Mouse (Mus musculus): ENCODE measurements at regions not wholly inside any gene's neighbourhood (a gene's known extent, or its start where the extent isn't known, plus 50 kb on each side); places are given as distances from the start of the nearest gene placed in this dataset.
A peak's percentile ranks its signal among the peaks of the same experiment; 100 is the strongest.

DNA sequence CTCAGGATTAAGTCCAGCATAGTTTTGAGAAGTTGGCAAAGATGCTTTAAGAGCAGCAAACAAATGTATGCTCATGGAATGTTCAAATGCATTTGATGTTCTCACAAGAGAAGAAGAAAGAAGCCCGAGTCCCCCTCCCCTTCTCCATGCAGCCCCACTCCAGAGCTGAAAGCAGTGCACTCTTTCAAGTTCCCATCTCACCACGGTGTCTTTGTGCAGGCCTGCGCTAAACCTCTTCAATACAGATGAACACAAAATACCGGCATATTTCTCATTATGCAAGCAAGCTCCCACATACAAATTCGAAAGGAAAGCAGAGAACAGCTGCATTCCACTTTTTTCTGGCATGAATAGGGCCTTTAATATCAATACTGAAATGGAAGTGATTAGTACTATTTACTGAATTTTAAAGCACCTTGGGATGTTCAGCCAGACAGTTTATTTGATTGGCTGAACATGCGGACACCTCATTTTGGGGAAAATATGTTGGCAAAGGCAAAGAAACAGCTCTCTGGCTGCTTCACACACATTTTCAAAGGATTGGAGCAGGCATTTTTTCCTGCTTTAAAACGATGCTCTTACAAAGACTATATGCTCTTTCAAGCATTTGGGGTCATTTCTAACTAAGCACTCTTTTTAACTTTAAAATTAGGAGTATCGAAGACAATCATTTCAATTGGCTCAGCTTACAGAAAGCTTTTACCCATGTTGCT is 595.8 kb downstream of the Car8 start:
- no peak for DNase-seq (ENCODE audit: low spot score)

DNA sequence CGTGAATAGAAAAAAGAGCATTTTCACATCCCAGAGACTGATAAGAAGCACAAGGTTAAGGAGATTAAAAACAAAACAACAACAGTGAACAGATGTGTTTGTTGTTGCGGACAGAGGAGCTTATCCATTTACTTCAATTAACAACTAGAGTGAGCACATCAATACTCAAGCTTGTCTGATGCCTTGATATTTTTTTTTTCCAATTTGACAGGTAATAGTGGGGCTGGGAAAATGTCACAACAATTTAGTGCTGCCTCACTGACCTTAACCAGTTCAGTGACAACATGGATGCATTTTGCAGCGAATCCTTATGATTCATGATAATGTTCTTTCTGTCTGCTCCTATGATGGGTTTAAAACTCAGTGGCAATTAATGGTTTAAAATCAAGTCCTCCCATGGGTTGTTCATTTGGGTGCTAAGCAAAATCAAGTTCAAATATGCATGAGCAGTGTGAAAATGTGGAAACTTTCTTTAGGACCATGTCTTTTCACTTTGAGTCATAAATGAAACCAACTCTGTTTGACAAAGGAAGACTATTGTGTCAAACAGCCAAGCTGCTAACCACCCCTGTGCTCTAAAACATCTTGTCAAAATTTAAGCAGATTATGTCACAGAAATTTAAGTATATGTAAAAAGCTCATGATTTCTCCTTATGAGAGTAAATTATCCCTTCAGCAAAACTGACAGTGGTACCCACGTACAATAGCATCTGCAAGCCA is 641.0 kb downstream of the Car8 start:
- peak; percentile 81 for DNase-seq (ENCODE audit: low spot score)

DNA sequence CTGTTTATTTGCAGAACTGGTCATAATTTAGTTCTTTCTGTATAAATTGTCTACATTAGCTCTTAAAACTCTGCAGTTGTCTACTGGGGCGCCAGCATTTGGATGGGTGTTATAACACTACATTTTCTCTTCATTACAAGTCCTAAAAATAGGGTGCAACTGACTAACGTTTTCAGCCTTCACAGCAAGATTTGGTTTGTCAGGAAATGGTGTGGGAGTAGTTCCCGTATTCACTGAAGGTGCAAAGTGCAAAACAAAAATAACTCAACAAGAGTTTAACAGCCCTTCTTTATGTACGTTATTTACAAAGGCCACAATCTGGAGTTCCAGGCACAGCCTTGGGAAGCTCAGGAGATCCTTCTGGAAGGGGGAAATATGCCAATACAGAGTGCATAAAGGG is 642.7 kb downstream of the Car8 start:
- DNase-seq (ENCODE audit: low spot score) = no peak

DNA sequence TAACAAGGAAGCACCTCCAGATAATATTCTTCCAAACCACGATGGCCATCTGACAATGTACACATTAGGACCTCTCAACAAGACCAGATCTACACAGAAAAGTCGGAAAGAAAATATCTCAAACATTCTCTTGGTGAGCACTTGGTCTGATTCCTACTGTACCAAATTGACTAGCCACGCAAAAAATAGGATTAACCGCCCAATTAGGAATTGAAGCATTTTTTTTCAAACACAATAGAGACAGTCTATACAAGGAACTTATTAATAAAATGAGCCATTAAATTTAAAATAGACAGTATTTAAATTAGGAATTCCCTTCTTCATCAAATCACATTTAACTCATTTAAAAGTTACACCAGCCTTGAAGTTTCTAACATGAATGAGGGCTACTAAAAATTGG is 655.0 kb downstream of the Car8 start:
- DNase-seq (ENCODE audit: low spot score) = peak; percentile 61

DNA sequence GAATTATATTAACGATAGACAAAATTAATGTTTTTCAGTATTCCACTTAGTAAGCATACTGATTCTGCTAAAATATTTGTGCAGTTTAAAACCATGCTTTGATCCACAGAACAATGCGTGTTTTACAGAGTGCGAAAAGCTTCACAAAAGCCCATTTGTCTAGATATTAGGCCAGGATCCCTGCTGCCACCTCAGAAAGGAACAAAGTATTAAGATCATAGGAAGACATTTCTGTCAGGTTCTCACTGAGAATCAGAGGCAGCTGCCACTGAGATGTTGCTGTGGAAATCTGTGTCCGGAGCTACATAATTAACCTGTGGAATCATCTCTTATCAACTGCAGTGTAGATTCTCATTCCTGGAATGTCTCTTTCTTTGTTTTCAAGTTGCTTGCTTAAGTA is 656.9 kb downstream of the Car8 start:
- no peak for DNase-seq (ENCODE audit: low spot score)

DNA sequence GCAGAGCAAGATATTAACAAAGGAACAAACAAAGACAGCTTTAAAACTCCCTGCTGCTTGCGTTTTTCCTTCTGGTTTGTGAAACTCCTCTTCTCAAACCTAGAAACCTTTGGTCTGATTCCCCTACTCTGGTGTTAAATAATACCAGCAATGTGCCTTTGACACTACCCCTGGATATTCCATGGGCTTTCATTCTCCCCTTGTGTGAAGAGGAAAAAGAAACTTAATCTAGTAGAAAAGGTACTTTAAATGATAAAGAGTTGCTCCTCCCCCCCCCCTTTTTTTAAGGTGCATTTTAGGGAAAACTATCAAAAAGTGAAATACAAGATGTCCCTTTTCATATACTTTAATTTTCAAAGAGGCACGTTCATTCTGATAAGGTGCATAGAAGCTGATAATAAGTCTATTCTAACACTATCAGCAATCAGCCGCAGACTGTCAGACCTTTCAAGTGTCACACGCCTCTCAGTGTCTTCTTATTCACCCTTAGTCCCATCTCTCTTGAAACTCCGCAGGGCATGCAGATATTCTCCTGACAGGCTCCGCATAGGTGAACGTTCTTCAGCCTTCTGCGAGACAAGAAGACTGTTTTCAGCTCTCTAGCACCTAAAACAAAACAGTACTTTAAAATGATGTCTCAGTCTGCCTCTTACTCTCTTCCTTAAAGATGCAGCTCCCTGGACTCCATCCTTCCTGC is 657.5 kb downstream of the Car8 start:
- DNase-seq (ENCODE audit: low spot score) = no peak

DNA sequence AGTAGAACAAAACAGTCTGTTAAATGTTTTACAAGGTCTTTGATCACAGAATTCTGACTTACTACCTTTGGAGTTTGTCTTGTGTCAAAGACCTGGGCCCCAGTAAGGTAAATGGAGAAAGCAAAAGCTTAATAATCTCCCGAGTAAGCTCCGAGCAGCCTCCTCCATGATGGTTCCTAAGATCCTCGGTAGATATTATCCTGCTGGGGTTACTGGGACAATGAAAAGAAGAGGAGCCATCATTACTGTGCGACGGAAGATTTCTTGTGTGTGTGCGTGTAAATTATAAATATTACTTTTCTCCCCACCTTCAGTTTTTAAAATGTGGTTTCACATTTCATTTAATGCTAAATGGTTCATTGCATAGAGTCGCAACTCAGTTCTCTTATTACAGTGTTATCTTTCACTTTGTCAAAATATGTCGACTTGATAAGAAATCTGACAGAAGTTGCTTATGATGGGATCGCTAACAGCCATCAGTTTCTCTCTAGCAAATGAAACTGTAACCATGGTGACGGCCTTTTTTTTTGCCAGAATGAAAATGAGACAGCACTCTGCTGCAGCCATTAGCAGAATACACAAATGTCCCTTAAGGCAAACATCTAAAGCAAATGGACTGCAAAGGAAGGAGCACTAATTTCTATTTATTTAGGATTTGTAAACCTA is 658.2 kb downstream of the Car8 start:
- peak; percentile 45 for DNase-seq (ENCODE audit: low spot score)

DNA sequence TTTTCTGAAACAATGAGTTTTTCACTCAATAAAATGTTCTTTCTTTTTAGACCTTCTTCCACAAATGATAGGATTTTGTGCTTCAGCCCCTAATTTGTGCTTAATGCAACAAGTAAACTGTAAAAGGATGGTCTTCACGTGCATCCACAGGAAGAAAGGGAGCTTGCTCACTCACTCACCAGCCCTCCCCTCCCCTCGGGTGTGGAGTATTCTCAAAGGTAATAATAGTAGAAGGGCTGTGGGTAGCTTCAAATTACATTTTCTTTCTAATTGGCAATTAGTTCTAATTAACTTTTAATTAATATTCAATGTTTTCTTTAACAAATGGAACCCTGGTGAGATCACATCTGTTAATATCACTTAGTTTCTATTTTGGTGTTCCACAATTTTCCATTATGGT is 664.8 kb downstream of the Car8 start:
- DNase-seq (ENCODE audit: low spot score) = no peak

DNA sequence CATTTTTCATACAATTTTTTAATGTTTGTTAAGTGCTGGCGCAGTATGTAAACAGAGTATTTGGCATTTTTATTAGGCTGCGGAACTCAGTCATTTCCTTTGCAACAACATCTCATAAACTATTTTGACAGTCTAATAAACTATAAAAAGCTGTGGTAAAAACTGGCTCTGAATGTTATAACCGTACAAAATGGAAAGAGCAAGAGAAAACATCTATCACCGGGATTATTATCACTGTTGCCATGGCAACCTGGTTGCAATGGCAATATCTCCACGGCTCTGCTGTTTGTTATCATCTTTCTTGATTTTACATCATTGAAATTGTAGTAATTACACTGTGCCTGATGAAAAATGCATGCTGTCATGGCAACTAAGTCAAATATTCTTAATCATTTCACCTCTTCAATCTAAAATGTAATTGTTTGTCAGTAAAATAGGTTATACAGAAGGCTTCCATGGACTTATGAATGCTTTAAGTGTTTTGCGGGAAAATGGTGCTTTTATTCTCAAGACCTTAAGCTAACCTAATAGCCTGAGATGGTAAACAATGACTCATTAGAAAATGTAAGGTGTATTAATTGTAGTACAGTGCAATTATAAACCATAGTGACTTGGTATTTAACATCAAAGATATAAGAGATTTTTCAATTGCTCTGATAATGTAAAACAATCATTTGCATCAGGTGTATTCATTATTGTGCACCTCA is 671.0 kb downstream of the Car8 start:
- no peak for DNase-seq (ENCODE audit: low spot score)

DNA sequence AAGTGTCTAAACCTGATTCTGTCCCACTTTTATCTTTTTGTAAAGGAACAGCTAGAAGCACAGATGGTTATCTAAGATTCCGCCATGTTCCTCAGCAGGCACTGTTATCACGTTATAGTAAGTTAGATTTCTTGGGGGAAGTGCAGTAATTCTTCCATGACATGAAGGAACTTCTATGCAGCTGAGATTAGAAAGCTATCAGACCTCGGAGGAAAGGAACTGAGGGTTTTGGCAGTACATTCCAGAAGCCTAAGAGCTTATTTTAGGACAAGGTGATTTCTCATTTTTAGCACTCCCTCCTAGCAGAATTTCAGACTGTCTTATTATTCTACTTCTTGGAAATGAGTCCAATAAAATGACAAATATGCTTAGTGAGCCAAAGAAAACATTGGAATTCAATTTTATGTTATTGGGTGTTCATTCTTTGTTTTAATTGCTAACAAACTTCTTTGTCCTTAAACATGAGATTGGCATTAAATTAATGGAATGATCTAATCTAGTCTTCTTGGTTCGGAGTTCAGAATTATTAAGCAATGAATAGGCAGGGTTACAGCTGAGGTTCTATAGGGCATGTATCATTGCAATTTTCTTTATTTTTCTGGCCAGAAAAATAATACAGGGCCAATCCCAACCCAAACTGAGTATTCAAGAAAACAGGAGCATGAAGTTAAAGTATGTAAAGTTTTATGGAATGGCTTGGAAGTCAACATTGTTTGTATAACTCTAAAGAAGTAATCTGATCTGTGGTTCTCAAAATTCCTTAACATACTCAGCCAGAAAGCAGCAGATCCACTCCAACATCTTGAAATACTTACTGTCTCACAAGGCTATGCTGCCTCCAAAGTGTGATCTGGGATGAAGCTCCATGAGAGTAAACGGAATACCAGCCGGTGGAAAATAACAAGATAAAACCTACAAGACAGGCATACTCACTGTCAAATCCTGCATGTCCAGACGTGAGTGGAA is 678.7 kb downstream of the Car8 start:
- DNase-seq (ENCODE audit: low spot score) = no peak

DNA sequence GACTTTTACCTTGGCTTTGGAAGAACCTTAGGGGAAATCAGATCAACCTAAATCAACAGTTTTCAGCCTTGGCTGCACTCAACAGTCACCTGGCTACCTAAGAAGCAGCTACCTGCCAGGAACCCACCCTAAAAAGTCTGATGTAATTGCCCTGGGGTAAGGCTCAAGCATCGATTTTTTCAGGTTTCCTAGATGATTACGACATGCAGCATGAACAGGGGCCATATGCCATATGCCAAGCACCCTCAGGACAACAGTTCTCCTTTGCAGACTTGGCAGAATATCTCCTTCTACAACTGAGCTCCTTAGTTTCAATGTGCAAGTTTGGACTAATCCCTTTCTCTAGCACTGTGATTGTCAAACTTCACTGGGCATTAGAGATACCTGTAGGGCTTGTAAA is 680.1 kb downstream of the Car8 start:
- no peak for DNase-seq (ENCODE audit: low spot score)

DNA sequence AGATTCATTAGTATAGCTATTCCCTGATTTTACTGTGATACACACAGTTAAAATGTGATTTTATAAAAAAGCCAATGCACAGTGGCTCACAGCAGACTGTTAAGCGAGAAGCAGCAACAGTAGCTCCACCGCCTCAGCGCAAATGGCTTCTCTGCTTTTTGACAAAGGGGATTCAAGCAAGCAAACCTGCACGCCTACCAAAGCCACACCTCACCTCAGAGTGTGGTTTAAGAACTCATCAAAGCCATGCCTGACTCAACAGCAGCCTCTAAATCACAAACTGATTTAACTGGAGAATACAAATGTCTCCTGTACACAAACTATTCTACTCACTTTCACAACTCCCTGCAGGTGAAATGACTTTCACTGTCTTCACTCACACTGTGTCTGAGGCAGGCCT is 704.5 kb downstream of the Car8 start:
- no peak for DNase-seq (ENCODE audit: low spot score)

DNA sequence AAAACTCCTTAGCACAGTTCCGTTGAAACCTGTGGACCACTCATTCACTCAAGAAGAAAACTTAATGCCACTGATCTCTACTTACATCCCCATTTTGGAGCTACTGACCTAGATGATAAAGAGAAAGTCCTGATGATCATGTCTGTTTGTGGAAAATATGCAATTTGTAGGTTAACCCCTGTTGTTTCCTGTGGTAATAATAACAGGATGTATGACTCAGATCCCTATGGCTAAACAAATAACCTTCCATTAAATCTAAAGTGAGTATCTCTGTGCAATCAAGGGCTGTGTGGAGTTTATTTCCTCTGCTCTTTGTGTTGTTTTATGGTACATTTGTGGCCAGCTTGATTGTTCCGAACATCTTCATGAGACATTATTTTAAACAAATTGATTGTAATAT is 711.1 kb downstream of the Car8 start:
- DNase-seq (ENCODE audit: low spot score) = no peak

DNA sequence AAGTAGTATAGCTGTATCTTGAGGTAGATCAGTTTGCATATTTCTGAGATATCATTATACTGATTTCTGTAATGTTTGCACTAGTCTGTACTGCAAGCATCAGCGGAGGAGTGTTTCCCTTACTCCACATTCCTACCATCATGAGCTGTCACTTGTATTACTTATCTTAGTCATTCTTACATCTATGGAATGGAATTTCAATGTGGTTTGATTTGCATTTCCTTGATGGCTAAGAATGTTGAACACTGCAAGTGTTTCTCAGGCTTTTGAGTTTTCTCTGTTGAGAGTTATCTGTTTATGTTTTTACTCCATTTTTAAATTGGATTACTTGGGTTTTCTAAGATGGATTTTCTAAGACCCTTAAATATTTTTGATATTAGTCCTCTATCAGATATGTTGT is 725.8 kb downstream of the Car8 start:
- DNase-seq (ENCODE audit: low spot score) = no peak

DNA sequence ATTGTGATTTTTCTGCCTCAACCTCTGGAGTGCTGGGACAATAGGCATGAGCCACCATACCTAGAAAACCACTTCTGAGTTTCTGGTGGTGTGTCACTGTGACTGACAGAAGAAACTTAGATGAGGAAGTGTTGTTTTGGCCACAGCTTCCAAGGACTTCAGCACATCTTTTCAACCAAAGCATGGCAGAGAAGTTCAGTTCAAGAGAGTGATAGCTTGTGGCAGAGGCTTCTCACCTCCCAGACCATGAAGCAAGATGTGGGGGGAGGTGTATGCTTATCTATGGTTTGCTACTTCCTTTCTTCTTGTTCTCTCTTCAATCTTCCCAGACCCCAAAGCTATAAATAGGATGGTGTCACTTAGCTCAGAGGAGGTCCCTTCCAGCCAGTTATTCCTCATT is 753.3 kb downstream of the Car8 start:
- no peak for DNase-seq (ENCODE audit: low spot score)

DNA sequence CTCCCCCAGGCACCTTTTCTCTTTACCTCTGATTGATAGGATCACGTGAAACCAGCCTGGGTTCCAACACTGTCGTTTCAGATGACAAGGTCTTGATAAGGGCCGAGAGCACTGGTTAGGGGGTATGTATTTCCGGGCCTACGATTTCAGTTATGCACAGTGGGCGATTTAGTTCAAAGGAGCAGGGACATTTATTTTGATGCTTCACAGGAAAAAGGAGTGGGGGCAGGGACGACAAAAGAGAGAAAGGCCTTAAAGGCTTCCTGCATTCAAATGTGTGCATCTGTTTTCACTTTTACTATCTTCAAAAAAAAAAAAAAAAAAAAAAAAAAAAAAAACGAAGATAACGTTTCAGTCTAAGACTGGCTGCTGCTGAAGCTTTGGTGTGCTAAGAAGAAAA is 783.7 kb downstream of the Car8 start:
- DNase-seq (ENCODE audit: low spot score) = no peak

DNA sequence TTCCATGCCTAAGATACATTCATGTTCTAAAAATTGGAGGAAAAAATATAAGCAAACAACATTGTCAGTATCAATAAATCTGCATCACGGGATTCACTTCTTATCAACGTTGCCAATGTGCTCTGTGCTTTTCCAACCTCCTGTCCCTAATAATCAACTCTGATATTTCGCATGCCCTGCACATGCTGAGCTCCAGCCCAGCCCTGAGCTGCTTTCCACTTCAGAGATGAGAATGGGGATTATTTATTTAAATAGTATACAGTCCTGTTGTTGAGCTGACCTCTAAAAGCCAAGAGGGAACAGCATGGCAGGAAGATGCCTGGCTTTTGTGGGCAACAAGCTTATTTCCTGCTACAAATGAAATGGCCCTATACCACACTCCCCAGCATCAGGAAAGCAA is 786.2 kb downstream of the Car8 start:
- DNase-seq (ENCODE audit: low spot score) = no peak

DNA sequence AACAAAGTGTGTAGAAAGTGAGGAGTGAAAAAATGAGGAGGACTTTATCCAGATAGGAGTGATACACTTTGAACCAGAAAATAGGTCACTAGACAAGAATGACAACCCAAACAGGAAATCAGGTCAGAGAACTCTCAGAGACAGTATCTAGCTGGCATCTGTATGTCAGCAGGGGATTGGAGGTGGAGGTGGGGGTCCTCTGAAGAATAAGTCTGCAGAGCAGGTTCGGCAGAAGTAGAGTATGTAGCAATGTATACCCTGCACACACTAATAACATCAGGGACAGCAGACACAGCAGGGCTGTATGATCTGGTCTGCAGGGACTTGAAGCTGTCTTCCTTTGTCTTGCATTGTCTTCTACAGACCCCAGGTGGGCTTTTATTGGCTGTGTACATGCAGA is 787.9 kb downstream of the Car8 start:
- DNase-seq (ENCODE audit: low spot score) = no peak

DNA sequence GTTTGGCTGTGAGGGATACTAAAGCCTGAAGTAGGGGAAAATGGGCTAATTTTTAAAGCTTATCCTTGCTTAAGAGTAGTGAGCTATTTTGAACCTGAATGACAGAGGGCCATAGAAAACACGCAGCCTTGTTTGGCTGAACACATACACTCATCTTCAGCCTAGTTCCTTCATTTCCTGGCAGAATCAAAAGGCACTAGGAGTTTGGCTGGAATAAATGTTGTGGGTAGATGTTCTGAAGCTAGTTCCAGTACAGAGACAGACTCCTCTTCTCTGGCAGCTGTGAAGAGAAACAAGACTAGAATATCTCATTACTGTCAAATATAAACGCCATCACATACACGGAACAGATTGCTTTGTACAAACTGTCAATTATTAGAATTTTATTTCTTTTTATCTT is 809.5 kb downstream of the Car8 start:
- no peak for DNase-seq (ENCODE audit: low spot score)

DNA sequence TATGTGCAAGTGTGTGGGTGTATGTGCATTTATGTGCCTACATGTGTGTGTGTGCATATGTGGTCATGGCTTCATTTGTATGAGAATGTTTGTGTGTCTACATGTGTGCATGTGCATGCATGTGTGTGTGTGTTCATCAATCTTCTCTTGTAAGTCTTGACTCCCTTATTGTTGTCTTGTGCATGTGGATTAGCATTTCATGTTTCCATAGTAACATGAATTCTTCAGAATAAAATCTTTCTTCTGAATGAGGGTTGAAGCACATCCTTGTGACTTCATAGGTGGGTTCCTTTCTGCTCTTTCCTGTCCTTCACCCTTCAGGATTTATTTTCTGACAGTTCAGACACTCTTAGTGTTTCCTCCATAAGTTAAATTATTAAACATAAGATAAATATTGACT is 814.8 kb downstream of the Car8 start:
- no peak for DNase-seq (ENCODE audit: low spot score)

DNA sequence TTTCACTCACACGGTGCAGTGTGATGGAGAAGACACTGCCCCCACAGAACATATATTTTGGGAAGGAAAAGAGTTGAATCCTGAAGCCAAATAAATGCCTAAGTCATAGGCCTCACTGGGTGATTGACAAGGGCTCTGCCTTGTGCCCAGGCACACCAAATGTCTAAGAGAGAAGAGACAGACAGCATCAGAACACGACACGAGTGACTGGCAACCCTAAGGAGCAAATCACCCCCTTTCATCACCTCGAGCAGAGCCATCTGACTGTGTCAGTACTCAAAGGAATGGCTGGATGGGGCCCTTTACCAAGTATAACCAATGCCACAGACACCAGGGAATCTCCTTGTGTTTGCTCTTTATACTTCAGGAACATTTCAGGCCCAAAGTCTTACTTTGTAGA is 815.6 kb downstream of the Car8 start:
- DNase-seq (ENCODE audit: low spot score) = no peak
